Mouse (Mus musculus) midbrain, postnatal 0 days (tissue): Measurements from ENCODE around the gene Zeb2. TPM values are rescaled to one million over a fixed set of nuclear protein-coding genes. Genes with fewer than 3 reads are reported as not detected.

Experiments used
- ATAC-seq: fragments of 200-750 bp; cut with Nextera tagmentation; 2 replicates; pipeline ENCODE4 v1.8.0; 2017; ENCODE audit warnings: moderate number of reproducible peaks, mild to moderate bottlenecking, moderate TSS enrichment, moderate library complexity; ENCODE audit not compliant: low FRiP score
- DNase-seq: peaks from one replicate; pipeline ENCODE4 v3.0.0-alpha.2; 2015; ENCODE audit warnings: low spot score
- H3K27ac ChIP-seq: fragments of 300-500 bp; sonication (generic); 2 replicates; pipeline ENCODE4 v1.5.1; 2014; ENCODE audit warnings: low read depth, mild to moderate bottlenecking, low read length, mixed read lengths
- H3K27me3 ChIP-seq: fragments of 300-500 bp; sonication (generic); 2 replicates; pipeline ENCODE4 v1.6.1; 2014; ENCODE audit warnings: low read length, control low read depth, mixed read lengths; ENCODE audit not compliant: insufficient read depth
- H3K36me3 ChIP-seq: fragments of 300-500 bp; sonication (generic); 2 replicates; pipeline ENCODE4 v1.6.1; 2014; ENCODE audit warnings: low read length, control low read depth, mixed read lengths; ENCODE audit not compliant: insufficient read depth
- H3K4me1 ChIP-seq: fragments of 300-500 bp; sonication (generic); 2 replicates; pipeline ENCODE4 v1.6.1; 2014; ENCODE audit warnings: mild to moderate bottlenecking, control low read depth, antibody characterized with exemption, low read length, mixed read lengths; ENCODE audit not compliant: insufficient read depth
- H3K4me2 ChIP-seq: fragments of 300-500 bp; sonication (generic); 2 replicates; pipeline ENCODE4 v1.6.1; 2014; ENCODE audit warnings: low read depth, mild to moderate bottlenecking, low read length, mixed read lengths; ENCODE audit not compliant: poor library complexity, severe bottlenecking
- H3K4me3 ChIP-seq: fragments of 300-500 bp; sonication (generic); 2 replicates; pipeline ENCODE4 v1.5.1; 2014; ENCODE audit warnings: low read depth, mild to moderate bottlenecking, low read length, moderate library complexity
- H3K9ac ChIP-seq: fragments of 300-500 bp; sonication (generic); replicated peaks from 2 replicates; pipeline ENCODE4 v1.6.1; 2014; ENCODE audit warnings: mild to moderate bottlenecking, low read length, moderate library complexity, mixed read lengths; ENCODE audit not compliant: poor library complexity, severe bottlenecking
- H3K9me3 ChIP-seq: fragments of 300-500 bp; sonication (generic); 2 replicates; pipeline ENCODE4 v1.6.1; 2016; ENCODE audit warnings: low read length, control low read depth
- CTCF ChIP-seq: IDR thresholded peaks from 2 replicates; pipeline ENCODE4 v1.5.1; 2016; ENCODE audit warnings: antibody characterized with exemption, mild to moderate bottlenecking
- WGBS: fragments of 180-500 bp; shearing (Covaris S2); extraction: QIAGEN DNeasy Blood & Tissue Kit; methylation state at CpG from one replicate; pipeline ENCODE4 v1.1.7; 2014; 5-methylcytosine and 5-hydroxymethylcytosine counted together
- polyA plus RNA-seq: library from polyadenylated mRNA; unstranded; fragments of >200 nt; fragmentation: Nextera tagmentation; extraction: Ambion mirVana; gene quantifications from 2 replicates; pipeline ENCODE4 v1.2.1, GENCODE M21; 2015
- total RNA-seq: library from RNA; depleted of rRNA; stranded (reverse); fragments of >200 nt; gene quantifications from 2 replicates; pipeline ENCODE4 v1.2.3, GENCODE M21; 2014; rRNA removed

The Zeb2 gene
- total RNA-seq, result 39.6 and 48.1 TPM in 2 replicates
- polyA plus RNA-seq, result 13.4 and 15.3 TPM in 2 replicates

GRCm38 (mm10) chr2:45117087-45117561 is at the start of gene Zeb2:
Gene Zeb2, minus strand, starts transcription at chr2:45117395.
- peak within 1 kb of the TSS; percentile 55 for H3K4me3 ChIP-seq
- H3K9me3 ChIP-seq, result no peaks in the 10 kb centered on the region
- H3K27ac ChIP-seq, result peak within 1 kb of the TSS; percentile 68
- no peaks in the 10 kb centered on the region for H3K27me3 ChIP-seq
- TF ChIP-seq CTCF, result no peak
- ATAC-seq, result peak; percentile 71
- H3K36me3 ChIP-seq, result no peaks in the 10 kb centered on the region
- H3K4me2 ChIP-seq, result peak within 1 kb of the TSS; percentile 86
- peak within 1 kb of the TSS; percentile 60 for H3K9ac ChIP-seq
- peak; percentile 67 for DNase-seq
- under 1% methylated on average over 33 of the region's 39 CpGs for WGBS
- H3K4me1 ChIP-seq, result no peaks in the 10 kb centered on the region

GRCm38 (mm10) chr2:45158785-45159184 is 41.6 kb upstream of the Zeb2 start:
- peak overlapping the region; percentile 26; the same call in 1 of the 2 replicates for H3K4me3 ChIP-seq
- ATAC-seq (no peak), DNase-seq (no peak)
- H3K36me3 ChIP-seq, result no peaks in the 10 kb centered on the region
- no peaks in the 10 kb centered on the region for H3K9me3 ChIP-seq
- H3K9ac ChIP-seq, result no peak overlapping the region
- no peaks in the 10 kb centered on the region for H3K27me3 ChIP-seq
- peak overlapping the region; percentile 54 for H3K4me2 ChIP-seq
- WGBS, result 53% methylated on average over 5 of the region's 5 CpGs
- no peak for TF ChIP-seq CTCF
- H3K4me1 ChIP-seq, result no peaks in the 10 kb centered on the region; the same call in 1 of the 2 replicates
- no peak overlapping the region for H3K27ac ChIP-seq

GRCm38 (mm10) chr2:45158351-45158782 is 41.2 kb upstream of the Zeb2 start:
- Histone ChIP-seq H3K4me1 (no peaks in the 10 kb centered on the region; the same call in 1 of the 2 replicates), H3K4me3 (peak overlapping the region; percentile 26), H3K9me3 (no peaks in the 10 kb centered on the region), H3K4me2 (peak overlapping the region; percentile 54), H3K36me3 (no peaks in the 10 kb centered on the region), H3K27me3 (no peaks in the 10 kb centered on the region), H3K9ac (0 out of 2 replicates have a peak overlapping the region, but pooled peaks have one; percentile 33), H3K27ac (no peak overlapping the region)
- TF ChIP-seq CTCF, result no peak
- ATAC-seq, result no peak
- 16% methylated on average over 8 of the region's 8 CpGs for WGBS
- no peak for DNase-seq

GRCm38 (mm10) chr2:45153315-45153714 is 36.1 kb upstream of the Zeb2 start:
- H3K36me3 ChIP-seq, result no peaks in the 10 kb centered on the region
- 79% methylated on average over 1 of the region's 1 CpGs for WGBS

GRCm38 (mm10) chr2:45143162-45143561 is 26.0 kb upstream of the Zeb2 start:
- H3K27me3 ChIP-seq, result no peaks in the 10 kb centered on the region

More at GRCm38 (mm10) chr2:45153315-45153714, 36.1 kb upstream of the Zeb2 start:
- Histone ChIP-seq H3K9ac (no peak overlapping the region), H3K4me1 (no peaks in the 10 kb centered on the region), H3K4me2 (no peak overlapping the region), H3K27me3 (no peaks in the 10 kb centered on the region), H3K4me3 (no peak overlapping the region), H3K27ac (no peak overlapping the region), H3K9me3 (no peaks in the 10 kb centered on the region)
- DNase-seq (no peak), ATAC-seq (no peak)
- TF ChIP-seq CTCF, result no peak

GRCm38 (mm10) chr2:45138906-45139305 is 21.7 kb upstream of the Zeb2 start:
- Histone ChIP-seq H3K27me3 (no peaks in the 10 kb centered on the region), H3K4me1 (no peaks in the 10 kb centered on the region), H3K4me2 (no peak overlapping the region), H3K27ac (no peak overlapping the region), H3K36me3 (no peaks in the 10 kb centered on the region), H3K4me3 (no peak overlapping the region), H3K9me3 (no peaks in the 10 kb centered on the region), H3K9ac (no peak overlapping the region)
- ATAC-seq (no peak), DNase-seq (no peak)
- 86% methylated on average over 6 of the region's 6 CpGs for WGBS
- no peak for TF ChIP-seq CTCF

More at GRCm38 (mm10) chr2:45143162-45143561, 26.0 kb upstream of the Zeb2 start:
- Histone ChIP-seq H3K4me2 (no peak overlapping the region), H3K4me3 (no peak overlapping the region), H3K9ac (no peak overlapping the region), H3K36me3 (no peaks in the 10 kb centered on the region), H3K4me1 (no peaks in the 10 kb centered on the region), H3K9me3 (no peaks in the 10 kb centered on the region), H3K27ac (no peak overlapping the region)
- no peak for DNase-seq
- WGBS, result 90% methylated on average over 1 of the region's 1 CpGs
- no peak for ATAC-seq
- no peak for TF ChIP-seq CTCF
